Mouse (Mus musculus) limb, embryonic 13.5 days (tissue): Measurements from ENCODE around the gene Troap. TPM values are rescaled to one million over a fixed set of nuclear protein-coding genes. Genes with fewer than 3 reads are reported as not detected.
A peak's percentile ranks its signal among the peaks of the same experiment; 100 is the strongest.

Experiments used
- ATAC-seq: fragments of 200-750 bp; cut with Nextera tagmentation; 2 replicates; pipeline ENCODE4 v1.8.0; 2017; ENCODE audit warnings: low read depth, moderate number of reproducible peaks, moderate TSS enrichment; ENCODE audit not compliant: low FRiP score
- H3K27ac ChIP-seq: fragments of 300-500 bp; sonication (generic); 2 replicates; pipeline ENCODE4 v1.5.1; 2015; ENCODE audit warnings: inconsistent platforms, mild to moderate bottlenecking, moderate library complexity
- H3K27me3 ChIP-seq: fragments of 300-500 bp; sonication (generic); 2 replicates; pipeline ENCODE4 v1.6.1; 2015; ENCODE audit warnings: mild to moderate bottlenecking, inconsistent platforms
- H3K36me3 ChIP-seq: fragments of 300-500 bp; sonication (generic); 2 replicates; pipeline ENCODE4 v1.6.1; 2015; ENCODE audit warnings: inconsistent platforms, mild to moderate bottlenecking, moderate library complexity
- H3K4me1 ChIP-seq: fragments of 300-500 bp; sonication (generic); 2 replicates; pipeline ENCODE4 v1.6.1; 2015; ENCODE audit warnings: inconsistent platforms
- H3K4me2 ChIP-seq: fragments of 300-500 bp; sonication (generic); replicated peaks from 2 replicates; pipeline ENCODE4 v1.6.1; 2015; ENCODE audit warnings: inconsistent platforms, mild to moderate bottlenecking, moderate library complexity
- H3K4me3 ChIP-seq: fragments of 300-500 bp; sonication (generic); 2 replicates; pipeline ENCODE4 v1.5.1; 2015; ENCODE audit warnings: moderate library complexity, mild to moderate bottlenecking, inconsistent platforms
- H3K9ac ChIP-seq: fragments of 300-500 bp; sonication (generic); 2 replicates; pipeline ENCODE4 v1.6.1; 2015; ENCODE audit warnings: mild to moderate bottlenecking, inconsistent platforms
- H3K9me3 ChIP-seq: fragments of 300-500 bp; sonication (generic); 2 replicates; pipeline ENCODE4 v1.6.1; 2016; ENCODE audit warnings: inconsistent platforms
- whole genome bisulfite sequencing: fragments of 180-500 bp; shearing (Covaris S2); methylation state at CpG from one replicate; pipeline ENCODE4 v1.1.7; 2015; 5-methylcytosine and 5-hydroxymethylcytosine counted together
- polyA plus RNA-seq: library from polyadenylated mRNA; unstranded; fragments of >200 nt; fragmentation: Nextera tagmentation; extraction: Ambion mirVana; gene quantifications from 2 replicates; pipeline ENCODE4 v1.2.1, GENCODE M21; 2015

The Troap gene
- polyA plus RNA-seq, result 36.2 and 37.5 TPM in 2 replicates

GRCm38 (mm10) chr15:99074019-99074599, at the start of gene Troap:
Gene Troap, plus strand, starts transcription at chr15:99074575.
- peaks cover under 1% of the 10 kb centered on the region; the same call in 1 of the 2 replicates for H3K27me3 ChIP-seq
- 15% methylated on average over 9 of the region's 9 CpGs for WGBS
- H3K9ac ChIP-seq, result peak within 1 kb of the TSS; percentile 76
- H3K4me2 ChIP-seq, result peak within 1 kb of the TSS; percentile 77
- H3K36me3 ChIP-seq, result peaks cover 24% of the 10 kb centered on the region
- peak within 1 kb of the TSS; percentile 93 for H3K27ac ChIP-seq
- H3K9me3 ChIP-seq, result no peaks in the 10 kb centered on the region
- ATAC-seq, result peak; percentile 4; the same call in 1 of the 2 replicates
- H3K4me3 ChIP-seq, result peak within 1 kb of the TSS; percentile 69
- H3K4me1 ChIP-seq, result peaks cover 19% of the 10 kb centered on the region

- H3K4me1 ChIP-seq, result peaks cover 11% of the 10 kb centered on the region
- H3K27ac ChIP-seq, result no peak overlapping the region
- no peaks in the 10 kb centered on the region for H3K36me3 ChIP-seq
- H3K9me3 ChIP-seq, result 0 out of 2 replicates have a peak, but pooled peaks cover 4% of the 10 kb centered on the region
- 0 out of 2 replicates have a peak, but pooled peaks have one; percentile 18 for ATAC-seq
- H3K4me2 ChIP-seq, result no peak overlapping the region
- no peaks in the 10 kb centered on the region for H3K27me3 ChIP-seq
- no peak overlapping the region for H3K9ac ChIP-seq
- WGBS, result 21% methylated on average over 7 of the region's 8 CpGs
- no peak overlapping the region for H3K4me3 ChIP-seq
Measured at GRCm38 (mm10) chr15:99024668-99025314, 49.6 kb upstream of the Troap start.

GRCm38 (mm10) chr15:99025414-99025813, 49.0 kb upstream of the Troap start:
- no peak overlapping the region for H3K4me3 ChIP-seq
- no peaks in the 10 kb centered on the region for H3K36me3 ChIP-seq
- WGBS, result 75% methylated on average over 13 of the region's 13 CpGs
- peaks cover 11% of the 10 kb centered on the region for H3K4me1 ChIP-seq
- no peak overlapping the region for H3K27ac ChIP-seq
- H3K4me2 ChIP-seq, result no peak overlapping the region
- 0 out of 2 replicates have a peak, but pooled peaks cover 4% of the 10 kb centered on the region for H3K9me3 ChIP-seq
- no peak for ATAC-seq
- H3K9ac ChIP-seq, result no peak overlapping the region
- H3K27me3 ChIP-seq, result no peaks in the 10 kb centered on the region

GRCm38 (mm10) chr15:99026259-99026658, 48.1 kb upstream of the Troap start:
- Histone ChIP-seq H3K27ac (no peak overlapping the region), H3K9ac (no peak overlapping the region), H3K27me3 (no peaks in the 10 kb centered on the region), H3K4me1 (peaks cover 18% of the 10 kb centered on the region), H3K4me2 (no peak overlapping the region), H3K36me3 (no peaks in the 10 kb centered on the region), H3K4me3 (no peak overlapping the region), H3K9me3 (0 out of 2 replicates have a peak, but pooled peaks cover 3% of the 10 kb centered on the region)
- WGBS, result 59% methylated on average over 4 of the region's 4 CpGs
- no peak for ATAC-seq

GRCm38 (mm10) chr15:99027116-99027515, 47.3 kb upstream of the Troap start:
- H3K9ac ChIP-seq, result no peak overlapping the region
- H3K4me1 ChIP-seq, result peaks cover 26% of the 10 kb centered on the region
- H3K9me3 ChIP-seq, result no peaks in the 10 kb centered on the region
- H3K27ac ChIP-seq, result no peak overlapping the region
- no peak overlapping the region for H3K4me2 ChIP-seq
- H3K27me3 ChIP-seq, result no peaks in the 10 kb centered on the region
- ATAC-seq, result no peak
- 70% methylated on average over 5 of the region's 5 CpGs for WGBS
- no peaks in the 10 kb centered on the region for H3K36me3 ChIP-seq
- H3K4me3 ChIP-seq, result no peak overlapping the region

- peak overlapping the region; percentile 78 for H3K4me2 ChIP-seq
- no peak for ATAC-seq
- H3K9ac ChIP-seq, result peak overlapping the region; percentile 75
- H3K4me1 ChIP-seq, result peaks cover 42% of the 10 kb centered on the region
- H3K27ac ChIP-seq, result peak overlapping the region; percentile 90
- H3K9me3 ChIP-seq, result no peaks in the 10 kb centered on the region
- H3K36me3 ChIP-seq, result no peaks in the 10 kb centered on the region
- peak overlapping the region; percentile 73 for H3K4me3 ChIP-seq
- WGBS, result 6% methylated on average over 10 of the region's 10 CpGs
- no peaks in the 10 kb centered on the region for H3K27me3 ChIP-seq
Measured at GRCm38 (mm10) chr15:99028874-99029458, 45.4 kb upstream of the Troap start.

- Histone ChIP-seq H3K9me3 (no peaks in the 10 kb centered on the region), H3K4me1 (peaks cover 42% of the 10 kb centered on the region), H3K36me3 (peaks cover 6% of the 10 kb centered on the region), H3K9ac (peak within 1 kb of the TSS; percentile 75), H3K4me2 (peak within 1 kb of the TSS; percentile 78), H3K27me3 (no peaks in the 10 kb centered on the region), H3K27ac (peak within 1 kb of the TSS; percentile 90), H3K4me3 (peak within 1 kb of the TSS; percentile 73)
- ATAC-seq, result peak; percentile 97
- WGBS, result under 1% methylated on average over 52 of the region's 52 CpGs
Measured at GRCm38 (mm10) chr15:99029619-99030584, 44.5 kb upstream of the Troap start, which contains the start of gene Tuba1c. Gene Tuba1c, plus strand, starts transcription at chr15:99029891.

- H3K4me3 ChIP-seq, result peak overlapping the region; percentile 73
- WGBS, result 9% methylated on average over 26 of the region's 26 CpGs
- H3K9ac ChIP-seq, result peak overlapping the region; percentile 75
- H3K4me1 ChIP-seq, result peaks cover 42% of the 10 kb centered on the region
- H3K9me3 ChIP-seq, result no peaks in the 10 kb centered on the region
- peaks cover 14% of the 10 kb centered on the region for H3K36me3 ChIP-seq
- ATAC-seq, result peak; percentile 21; the same call in 1 of the 2 replicates
- H3K27me3 ChIP-seq, result no peaks in the 10 kb centered on the region
- peak overlapping the region; percentile 85 for H3K27ac ChIP-seq
- H3K4me2 ChIP-seq, result peak overlapping the region; percentile 78
Measured at GRCm38 (mm10) chr15:99030585-99031387, 43.6 kb upstream of the Troap start.

GRCm38 (mm10) chr15:99031388-99031675, 43.0 kb upstream of the Troap start:
- peak overlapping the region; percentile 73 for H3K4me3 ChIP-seq
- H3K4me2 ChIP-seq, result peak overlapping the region; percentile 78
- WGBS, result 80% methylated on average over 4 of the region's 4 CpGs
- no peaks in the 10 kb centered on the region for H3K9me3 ChIP-seq
- H3K27me3 ChIP-seq, result no peaks in the 10 kb centered on the region
- no peak for ATAC-seq
- H3K9ac ChIP-seq, result peak overlapping the region; percentile 75; the same call in 1 of the 2 replicates
- peaks cover 20% of the 10 kb centered on the region for H3K36me3 ChIP-seq
- H3K27ac ChIP-seq, result no peak overlapping the region
- peaks cover 42% of the 10 kb centered on the region for H3K4me1 ChIP-seq

GRCm38 (mm10) chr15:99032041-99032725, 42.2 kb upstream of the Troap start:
- no peak for ATAC-seq
- WGBS, result 79% methylated on average over 9 of the region's 9 CpGs
- H3K27me3 ChIP-seq, result no peaks in the 10 kb centered on the region
- no peaks in the 10 kb centered on the region for H3K9me3 ChIP-seq
- H3K36me3 ChIP-seq, result peaks cover 25% of the 10 kb centered on the region
- H3K27ac ChIP-seq, result no peak overlapping the region
- H3K4me3 ChIP-seq, result peak overlapping the region; percentile 73
- peaks cover 42% of the 10 kb centered on the region for H3K4me1 ChIP-seq
- H3K4me2 ChIP-seq, result peak overlapping the region; percentile 78
- H3K9ac ChIP-seq, result peak overlapping the region; percentile 50; the same call in 1 of the 2 replicates
